Mouse (Mus musculus): ENCODE measurements around the gene Rpl18a. TPM values are rescaled to one million over a fixed set of nuclear protein-coding genes. Genes with fewer than 3 reads are reported as not detected.
A peak's percentile ranks its signal among the peaks of the same experiment; 100 is the strongest.

Gene Rpl18a
- total RNA-seq, 4 experiments from 2014 or later: 935 to 1,159 (median 1,025) TPM

DNA sequence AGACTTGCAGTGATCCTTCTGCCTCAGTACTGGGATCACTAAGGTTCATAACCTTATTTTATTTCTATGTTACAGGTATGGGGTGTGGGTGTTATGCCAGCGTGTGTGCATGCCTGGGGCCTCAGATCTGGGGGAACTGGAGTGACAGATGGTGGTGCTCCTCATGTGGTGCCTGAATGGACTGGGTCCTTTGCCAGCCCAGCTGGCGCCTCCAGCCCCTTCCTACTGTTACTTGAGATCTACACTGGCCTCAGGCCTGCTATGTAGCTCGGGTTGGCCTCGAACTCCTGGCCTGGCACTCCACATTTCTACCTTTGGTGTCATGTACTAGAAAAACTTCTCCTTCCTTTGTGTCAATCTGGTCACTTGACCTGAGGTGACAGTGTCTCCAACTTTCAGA lies 13.0 kb downstream of the Rpl18a start:
- DNase-seq (ENCODE audit: low spot score in 2 of 2): no peak

DNA sequence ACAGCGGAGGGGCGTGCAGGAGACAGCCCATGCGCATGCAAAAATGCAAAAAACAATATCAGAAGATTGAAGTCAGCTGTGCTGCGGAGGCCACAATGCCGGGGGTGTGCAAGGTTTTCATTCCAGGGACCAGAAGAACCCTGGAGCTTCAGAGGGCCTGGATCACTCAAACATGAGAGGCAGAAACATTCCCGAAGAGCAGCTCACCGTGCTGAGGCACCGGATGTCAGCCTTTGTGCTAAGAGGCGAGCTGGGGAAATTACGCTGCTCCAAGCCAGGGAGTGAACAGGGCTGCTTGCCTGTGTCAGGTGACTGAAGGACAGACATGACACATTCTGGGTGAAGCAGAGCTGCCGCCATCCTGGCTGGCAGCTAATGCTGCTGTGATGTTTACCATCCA lies 16.7 kb downstream of the Rpl18a start:
- DNase-seq (ENCODE audit: low spot score in 2 of 2): no peak

DNA sequence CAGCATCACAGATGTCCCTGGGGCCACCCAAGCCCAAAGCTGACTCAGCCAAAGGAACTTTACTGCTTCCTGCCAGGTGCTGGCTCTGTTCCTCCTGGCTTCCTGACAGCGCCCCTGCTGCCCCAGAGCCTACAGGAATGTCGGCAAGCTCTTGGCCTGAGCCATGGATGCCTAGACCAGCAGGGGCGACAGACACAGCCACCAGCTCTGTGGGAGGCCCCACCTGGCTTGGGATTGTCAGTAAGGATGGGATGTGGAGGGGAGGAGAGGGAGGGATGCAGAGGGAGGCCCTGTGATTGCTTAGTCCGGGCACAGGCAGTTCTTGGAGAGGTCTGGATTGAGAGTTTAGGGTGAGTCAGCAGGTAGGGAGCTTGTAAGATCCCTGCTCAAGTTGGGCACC lies 17.1 kb downstream of the Rpl18a start:
- no peak for DNase-seq (ENCODE audit: low spot score in 2 of 2)

DNA sequence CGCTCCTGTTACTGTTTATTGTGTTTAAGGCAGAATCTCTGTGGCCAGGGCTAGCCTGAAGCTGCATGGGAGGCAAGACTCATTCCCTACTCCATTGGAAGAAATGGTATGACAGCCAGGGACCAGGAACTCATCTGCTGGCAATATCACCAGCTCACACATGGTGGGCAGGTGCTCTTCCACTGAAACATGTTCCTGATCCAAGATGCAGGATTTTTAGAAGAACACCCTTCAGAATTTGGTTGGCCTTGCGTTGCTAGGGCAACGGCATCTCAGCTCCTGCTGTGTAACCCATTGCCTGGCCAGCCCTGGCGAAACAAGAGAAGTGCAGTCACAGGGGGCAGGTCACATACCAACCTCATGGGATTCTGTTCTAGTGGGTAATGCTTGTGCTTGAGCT lies 17.7 kb downstream of the Rpl18a start:
- DNase-seq (ENCODE audit: low spot score in 2 of 2): no peak

DNA sequence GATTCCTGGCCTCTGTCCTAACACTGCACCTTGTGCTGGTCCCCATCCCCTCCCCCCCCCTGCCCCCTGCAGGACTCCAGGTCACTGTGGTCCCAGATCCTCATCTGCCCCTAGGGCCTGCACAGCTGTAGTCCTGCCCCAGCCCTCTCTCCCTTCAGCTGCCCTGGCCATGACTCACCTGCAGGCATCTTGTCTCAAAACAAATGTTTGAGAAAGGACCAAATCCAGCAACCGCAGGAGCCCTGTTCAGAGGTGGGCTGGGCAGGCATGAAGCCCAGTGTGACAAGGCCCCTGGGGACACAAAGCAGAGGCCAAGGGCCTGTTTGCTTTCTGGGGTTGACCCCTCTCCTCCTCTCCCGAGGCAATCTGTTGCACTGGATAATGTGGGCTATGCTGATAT lies 19.0 kb downstream of the Rpl18a start:
- DNase-seq (ENCODE audit: low spot score in 2 of 2): no peak

DNA sequence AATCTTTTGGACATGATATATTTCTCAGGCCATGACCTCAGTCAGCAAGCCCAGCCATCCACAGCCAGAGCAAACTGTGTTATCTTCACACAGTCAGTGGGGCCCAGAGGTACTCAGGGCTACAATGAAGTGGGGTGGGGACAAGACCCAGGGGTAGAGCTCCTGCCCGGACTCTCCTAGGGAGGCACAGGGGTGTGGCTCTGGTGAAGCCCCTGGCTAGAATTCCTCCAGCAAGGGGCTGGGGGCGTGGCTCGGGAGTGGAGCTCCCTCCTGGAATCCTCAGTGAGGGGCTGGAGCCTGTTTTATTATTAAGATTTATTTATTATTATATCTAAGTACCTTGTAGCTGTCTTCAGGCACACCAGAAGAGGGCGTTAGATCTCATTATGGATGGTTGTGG lies 20.8 kb downstream of the Rpl18a start:
- DNase-seq (ENCODE audit: low spot score in 2 of 2): no peak

DNA sequence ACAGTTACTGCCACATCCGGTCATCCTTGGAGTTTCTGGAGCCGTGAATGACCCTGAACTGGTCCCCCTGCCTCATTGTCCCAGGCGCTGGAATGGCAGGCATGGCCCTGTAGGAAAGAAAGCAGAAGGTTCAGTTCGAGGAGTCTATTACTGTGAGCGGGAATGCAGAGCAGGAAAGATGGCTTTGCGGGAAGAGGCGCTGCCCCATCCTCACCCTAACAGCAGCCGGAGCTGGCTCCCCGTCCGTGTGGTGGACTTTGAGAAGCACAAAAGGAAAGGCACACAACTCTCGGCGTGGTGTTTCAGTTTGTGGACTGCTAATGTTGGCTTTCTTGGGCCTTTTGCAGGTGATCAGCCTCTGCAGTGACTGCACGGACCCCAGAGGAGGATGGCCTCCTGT lies 22.8 kb downstream of the Rpl18a start:
- DNase-seq (ENCODE audit: low spot score in 2 of 2): no peak

DNA sequence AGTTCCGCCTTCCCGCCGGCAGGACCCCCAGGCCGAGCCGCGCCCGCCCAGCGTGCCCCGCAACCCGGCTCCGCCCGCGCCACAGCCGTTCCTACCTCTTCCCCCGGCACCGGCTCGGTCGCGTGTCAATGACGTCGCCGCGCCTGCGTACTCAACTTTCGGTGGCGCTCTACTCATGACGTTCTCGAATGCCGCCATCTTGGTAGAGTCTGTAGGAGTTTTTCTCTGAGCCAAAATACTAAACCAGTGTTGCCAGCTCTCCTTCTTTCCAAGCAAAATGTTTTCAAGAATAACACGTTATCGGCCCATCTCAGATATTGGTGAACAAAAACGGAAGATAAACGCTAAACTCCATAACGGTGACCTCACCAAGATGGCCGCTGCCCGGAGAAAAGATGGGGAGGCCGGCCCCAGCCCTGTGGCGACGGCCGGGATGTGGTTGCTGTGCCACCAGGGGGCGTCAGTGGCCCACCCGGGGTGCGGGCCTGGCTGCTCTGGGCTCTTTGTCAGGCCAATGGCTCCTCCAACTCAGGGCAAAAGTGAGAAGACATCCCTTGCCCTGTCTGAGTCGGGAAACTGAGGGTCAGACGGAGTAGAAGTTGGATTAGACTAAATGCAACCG lies 23.7 kb downstream of the Rpl18a start, which contains the start of gene Ccdc124:
TSS of gene Ccdc124 (minus strand) at position 572 of the 622 bp plus-strand sequence.
- peak; percentile 91 to 93 for DNase-seq (ENCODE audit: low spot score in 2 of 2)

DNA sequence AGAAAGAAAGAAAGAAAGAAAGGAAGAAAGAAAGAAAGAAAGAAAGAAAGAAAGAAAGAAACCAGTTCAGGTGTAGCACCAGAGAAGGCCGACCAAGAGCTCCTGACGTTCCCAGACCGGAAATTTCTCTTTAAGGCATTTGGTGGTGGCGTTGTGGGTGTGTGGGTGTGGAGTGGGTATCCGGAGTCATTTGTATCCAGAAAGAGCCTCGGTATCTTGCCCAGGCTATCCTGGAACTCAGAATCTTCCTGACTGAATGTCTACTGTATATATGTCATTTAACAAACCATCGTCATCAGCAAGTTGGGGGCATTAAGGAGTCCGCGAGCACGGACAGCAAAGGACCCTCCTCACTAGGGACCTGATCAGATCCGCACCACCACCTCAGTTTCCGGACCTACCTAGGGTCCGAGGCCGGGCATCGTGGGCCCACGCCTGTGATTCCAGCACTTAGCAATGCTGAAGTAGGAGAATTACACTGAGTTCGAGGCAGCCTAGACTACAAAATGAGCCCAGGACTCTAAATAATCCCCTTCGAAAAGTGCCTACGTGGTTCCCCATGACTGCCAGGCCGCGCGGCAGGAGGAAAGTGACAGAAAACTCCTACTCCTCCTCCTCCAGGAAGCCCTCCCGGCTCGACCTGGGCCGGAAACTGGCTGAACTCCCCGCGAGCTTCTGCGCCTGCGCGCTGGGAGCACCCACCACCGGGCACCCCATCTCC lies 24.4 kb downstream of the Rpl18a start:
- no peak for DNase-seq (ENCODE audit: low spot score in 2 of 2)

DNA sequence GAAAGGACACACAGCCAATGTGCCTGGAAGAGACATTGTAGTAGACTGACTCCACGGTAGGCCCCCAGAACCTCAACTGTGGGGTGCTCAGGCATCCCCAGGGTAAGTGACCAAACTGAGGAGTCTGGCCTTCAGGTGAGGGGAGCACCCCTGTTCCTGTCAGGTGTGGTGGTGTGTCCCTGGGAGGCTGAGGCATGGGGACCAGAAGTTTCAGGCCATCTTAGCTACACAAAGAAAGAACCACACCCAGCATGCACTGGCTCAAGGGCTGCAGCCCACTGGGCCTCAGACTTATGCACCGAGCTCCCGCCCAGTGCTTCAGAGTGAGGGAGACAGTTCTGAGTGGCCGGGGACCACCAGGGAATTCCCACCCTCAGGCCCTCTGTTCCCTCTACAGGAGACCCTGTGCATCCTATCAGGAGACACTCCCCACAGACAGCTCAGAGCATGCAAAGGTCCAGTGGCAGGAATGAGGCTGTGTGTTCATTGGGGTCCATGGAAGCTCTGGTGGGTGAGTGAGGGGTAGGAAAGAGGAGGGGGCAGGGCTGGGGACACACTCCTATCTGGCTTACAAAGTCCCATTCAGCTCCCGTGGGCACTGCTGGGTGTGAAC lies 25.9 kb downstream of the Rpl18a start:
- DNase-seq (ENCODE audit: low spot score in 2 of 2): no peak

DNA sequence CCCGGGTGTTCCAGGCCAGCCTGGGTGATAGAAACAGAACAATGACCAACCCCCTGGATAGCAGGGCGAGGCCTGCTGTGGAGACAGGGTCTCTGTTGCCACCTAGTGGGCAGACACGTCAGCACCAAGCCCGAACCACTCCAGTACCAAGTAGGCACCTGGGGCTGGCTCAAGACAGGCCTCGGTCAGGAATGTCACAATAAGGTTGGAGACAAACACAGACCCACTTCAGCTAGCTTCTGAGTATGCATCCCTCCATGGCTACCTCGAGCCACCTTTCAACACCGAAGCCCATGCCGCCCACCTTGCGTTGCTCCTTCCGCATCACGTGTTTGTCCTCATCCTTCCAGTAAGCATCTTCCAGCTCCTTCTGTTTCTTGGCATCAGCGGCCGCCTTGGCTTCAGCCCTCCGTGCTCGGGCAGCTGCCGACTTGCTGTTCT lies 27.6 kb downstream of the Rpl18a start:
- DNase-seq (ENCODE audit: low spot score in 2 of 2): peak; percentile 51 to 72

DNA sequence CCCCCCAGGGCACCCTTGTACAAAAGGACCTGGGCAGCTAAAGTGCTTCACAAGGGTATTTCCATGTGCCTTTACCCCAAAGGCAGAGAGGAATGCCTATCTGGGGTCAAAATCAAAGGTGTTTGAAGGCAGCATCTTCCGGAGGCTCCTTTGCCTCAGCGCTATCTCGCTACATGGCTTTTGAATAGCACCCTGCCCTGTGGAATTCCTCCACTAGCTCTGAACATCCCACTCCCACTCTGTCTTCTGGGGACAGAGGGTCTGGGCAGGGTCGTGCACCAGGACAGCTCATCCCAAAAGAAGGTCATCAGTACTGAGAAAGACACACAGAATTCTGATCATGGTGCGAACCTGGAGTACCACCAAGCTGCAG lies 28.0 kb downstream of the Rpl18a start:
- no peak for DNase-seq (ENCODE audit: low spot score in 2 of 2)

DNA sequence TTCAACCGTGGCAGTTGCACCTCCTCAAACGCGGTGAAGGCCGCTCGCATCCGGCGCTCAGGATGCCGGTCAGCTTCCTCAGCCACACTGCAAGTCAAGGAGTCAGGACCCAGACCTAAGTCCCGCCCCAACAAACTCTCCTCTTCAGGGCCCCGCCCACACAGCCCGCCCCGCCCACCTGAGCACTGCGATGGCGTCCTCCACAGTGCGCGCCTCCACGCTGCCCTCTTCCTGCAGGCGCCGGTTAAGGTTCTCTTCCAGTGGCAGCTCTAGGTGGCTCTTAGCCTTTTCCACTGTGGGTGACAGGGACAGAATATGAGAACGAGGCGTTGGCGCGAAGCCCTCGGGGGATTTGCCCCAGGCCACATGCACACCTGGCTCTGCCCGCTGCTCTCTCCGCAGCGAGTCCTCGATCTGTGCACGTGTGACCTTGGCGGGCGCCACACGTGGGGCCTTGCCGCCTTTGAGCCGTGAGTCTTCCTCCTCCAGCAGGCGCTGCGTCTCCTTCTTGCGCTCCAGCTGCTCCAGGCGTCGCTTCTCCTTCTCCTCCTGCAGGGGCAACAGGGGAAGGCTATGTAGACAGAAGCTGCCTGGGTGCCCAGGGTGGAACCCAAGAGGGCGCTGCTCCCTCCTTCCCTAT lies 28.5 kb downstream of the Rpl18a start:
- no peak for DNase-seq (ENCODE audit: low spot score in 2 of 2)

DNA sequence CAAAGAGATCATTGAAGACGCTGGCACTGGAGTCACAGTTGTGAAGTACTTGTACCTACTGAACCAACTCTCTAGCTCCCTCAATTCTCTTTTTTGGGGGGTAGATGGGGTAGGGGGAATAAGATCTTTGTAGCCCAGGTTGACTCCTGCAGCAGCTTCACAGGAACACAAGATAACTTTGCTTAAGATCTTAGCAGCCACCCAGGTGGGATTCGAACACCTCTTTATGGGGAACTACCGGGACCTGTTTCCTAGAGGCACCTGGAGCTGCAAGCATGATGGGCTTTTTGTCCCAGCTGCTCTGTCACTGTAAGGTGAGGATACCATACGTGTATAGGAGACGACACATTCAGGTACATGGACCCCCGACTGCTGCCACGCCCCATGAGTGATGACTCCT lies 30.6 kb downstream of the Rpl18a start:
- DNase-seq (ENCODE audit: low spot score in 2 of 2): no peak

DNA sequence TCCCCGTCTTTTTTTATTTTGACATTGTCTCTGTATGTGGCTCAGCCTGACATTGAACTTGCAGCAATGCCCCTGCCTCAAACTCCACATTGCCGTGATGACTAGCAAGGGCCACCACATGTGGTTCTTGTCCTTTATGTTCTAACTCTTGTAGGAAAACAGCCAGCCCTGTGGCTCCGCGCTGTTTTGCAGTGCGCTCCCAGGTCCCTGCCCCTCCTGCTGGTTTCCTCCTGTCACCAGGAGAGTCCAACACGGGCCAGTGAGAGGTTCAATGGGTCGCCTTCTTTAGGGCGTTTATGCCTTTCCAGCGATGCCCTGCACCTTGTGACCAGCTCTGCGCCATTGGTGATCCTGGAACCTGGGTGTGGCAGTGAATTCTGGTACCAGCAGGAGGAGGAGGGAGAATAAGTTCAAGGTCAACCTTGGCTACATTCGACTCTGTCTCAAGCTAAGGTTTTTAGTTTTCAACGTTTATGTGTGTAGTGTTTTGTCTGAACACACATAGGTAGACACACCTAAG lies 31.2 kb downstream of the Rpl18a start:
- DNase-seq (ENCODE audit: low spot score in 2 of 2): no peak

DNA sequence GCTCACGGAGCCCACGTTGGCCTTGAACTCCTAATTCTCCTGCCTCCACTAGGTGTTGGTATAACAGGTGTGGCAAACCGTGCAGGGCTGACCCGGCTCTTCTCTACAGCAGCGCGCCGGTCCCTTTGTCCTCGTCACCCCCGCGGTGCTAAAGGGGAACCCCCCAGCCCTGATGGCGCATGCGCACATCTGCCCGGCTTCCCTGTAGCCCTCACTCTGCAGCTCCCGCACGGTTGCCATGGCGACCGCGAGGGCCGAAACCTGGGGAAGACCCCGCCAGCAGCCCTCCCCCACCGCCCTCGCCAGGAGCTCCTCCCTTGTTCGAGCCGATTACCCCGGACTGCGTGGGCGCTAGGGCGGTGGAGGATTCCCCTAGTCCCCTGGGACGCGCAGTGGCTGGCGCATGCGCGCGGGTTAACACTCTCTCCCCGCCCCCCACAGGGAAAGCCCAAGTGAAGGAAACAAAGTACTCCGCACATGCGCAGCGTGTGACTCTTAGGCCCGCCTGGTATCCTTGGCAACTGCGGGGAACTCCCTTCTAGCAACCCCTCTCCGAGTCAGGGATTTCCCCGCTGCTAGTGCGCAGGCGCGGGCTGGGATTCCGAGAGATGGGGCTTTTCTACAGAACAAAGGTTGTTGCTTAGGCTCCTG lies 31.7 kb downstream of the Rpl18a start:
- peak; percentile 95 to 98 for DNase-seq (ENCODE audit: low spot score in 2 of 2)

DNA sequence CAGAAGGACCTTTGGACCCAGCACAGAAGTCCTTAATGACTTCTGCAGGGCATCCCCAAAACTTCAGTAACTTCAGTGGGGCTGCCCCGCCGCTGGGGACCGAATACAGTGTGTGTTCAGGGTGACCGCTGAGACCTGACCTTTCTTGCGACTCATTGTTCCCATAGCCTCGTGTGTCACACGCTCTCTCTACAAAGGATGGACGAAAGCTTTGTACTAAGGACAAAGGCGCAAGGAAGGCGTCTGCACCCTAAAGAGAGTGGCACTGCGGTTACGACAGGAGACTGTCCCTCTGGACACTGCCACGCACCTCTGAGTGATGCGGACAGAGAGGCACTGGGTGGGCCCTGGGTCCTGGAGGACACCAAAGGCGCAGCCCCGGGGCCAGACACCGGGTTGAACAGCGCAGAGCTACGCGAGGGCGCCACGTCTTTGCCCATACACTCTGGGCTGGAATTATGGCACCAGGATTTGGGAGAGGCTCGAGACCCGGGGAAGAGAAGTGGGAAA lies 32.4 kb downstream of the Rpl18a start:
- no peak for DNase-seq (ENCODE audit: low spot score in 2 of 2)

DNA sequence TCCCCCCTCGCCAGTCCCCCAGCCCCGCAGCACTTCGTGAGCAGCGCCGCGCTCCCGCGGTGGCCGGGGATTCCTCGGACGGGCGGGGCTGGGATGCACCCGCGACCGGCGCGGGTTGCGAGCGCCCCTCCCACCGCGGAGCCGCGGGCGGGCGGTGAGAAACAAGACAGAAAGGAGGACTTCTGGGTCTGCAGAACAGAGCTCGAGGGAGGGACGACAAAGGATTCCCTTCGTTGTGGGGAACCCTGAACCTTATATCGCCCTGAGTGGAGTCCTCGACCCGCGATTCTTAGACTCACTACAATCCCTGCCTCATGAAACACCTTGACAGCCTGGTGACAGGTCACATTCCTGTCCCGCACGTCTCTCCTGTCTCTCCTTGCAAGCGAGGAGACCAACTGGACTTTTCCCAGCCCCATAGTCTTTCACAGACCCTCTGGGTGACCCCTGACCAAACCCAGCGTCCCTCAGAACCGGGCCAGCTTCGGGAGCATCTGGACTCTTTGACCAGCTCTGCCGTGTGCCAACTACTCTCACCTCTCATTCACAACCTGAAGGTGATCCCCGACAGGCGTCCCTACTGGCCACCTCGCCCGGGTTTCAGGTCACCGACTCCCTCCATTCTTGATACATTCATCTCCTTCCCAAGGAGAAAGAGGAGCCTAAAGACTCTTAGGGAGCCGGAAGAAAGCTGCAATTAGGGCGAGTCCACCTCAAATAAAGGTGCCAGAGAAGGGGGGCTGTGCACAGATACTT lies 33.1 kb downstream of the Rpl18a start:
- no peak for DNase-seq (ENCODE audit: low spot score in 2 of 2)

DNA sequence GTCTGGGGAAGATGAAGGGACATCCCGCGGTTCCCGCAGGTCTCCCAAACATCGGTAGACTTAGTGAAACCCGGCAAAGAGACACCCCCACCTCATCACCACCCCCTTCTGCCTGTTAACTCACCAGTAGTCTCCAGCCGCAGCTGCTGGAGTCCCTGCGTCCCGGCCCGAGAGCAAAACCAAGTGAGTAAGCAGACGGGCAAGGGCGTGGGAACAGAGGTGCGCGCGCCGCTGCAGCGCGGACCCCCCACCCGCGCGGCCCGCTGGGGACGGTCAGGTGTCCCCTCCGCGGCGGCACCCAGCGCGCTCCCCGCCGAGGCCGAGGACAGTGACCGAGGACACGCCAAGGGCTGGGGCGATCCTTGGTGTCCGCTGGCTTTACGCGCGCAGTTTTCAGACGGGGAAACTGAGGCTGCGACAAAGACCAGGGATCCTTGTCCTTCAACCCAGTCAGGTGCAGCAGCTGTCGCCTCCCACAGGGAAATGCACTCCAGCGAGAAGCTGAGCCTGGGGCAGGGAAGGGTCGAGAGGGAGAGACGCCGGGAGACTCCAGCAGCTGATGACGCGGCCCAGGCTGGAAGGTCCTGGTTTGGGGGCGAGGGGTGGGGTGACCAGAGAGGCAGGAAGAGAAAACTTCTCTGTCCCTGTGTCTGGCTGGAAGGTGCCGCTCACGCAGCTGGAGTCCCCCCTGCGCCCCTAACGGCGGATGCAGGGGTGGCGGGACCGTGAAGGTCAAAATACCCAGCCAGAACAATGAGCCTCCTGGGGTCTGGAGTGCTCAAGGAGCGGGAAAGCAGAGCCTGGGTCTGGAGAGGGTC lies 34.2 kb downstream of the Rpl18a start, which contains the start of gene Kcnn1:
TSS of gene Kcnn1 (minus strand) at position 435 of the 818 bp plus-strand sequence.
- no peak for DNase-seq (ENCODE audit: low spot score in 2 of 2)

DNA sequence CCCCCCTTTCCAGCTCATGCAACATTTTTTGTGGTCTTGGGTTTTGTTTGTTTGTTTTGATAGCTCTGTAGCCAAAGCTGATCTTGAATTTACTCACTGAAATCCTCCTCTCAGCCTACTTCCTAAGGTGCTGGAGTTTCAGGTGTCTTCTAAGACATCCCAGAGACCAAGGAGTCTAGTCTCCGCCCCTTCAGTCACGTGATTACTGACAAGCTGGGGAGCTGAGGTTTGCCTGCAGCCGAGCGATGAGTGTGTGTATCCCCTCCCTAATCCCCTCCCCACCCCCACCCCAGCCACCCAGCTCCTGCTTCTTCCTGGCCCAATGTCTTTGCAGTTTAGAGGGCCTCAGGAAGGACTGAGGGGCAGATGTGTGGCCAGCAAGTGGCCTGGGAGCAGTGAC lies 39.7 kb downstream of the Rpl18a start:
- no peak for DNase-seq (ENCODE audit: low spot score in 2 of 2)
